Mouse (Mus musculus) ES-Bruce4 (cell line): ENCODE data around the gene Ncapd3.

ENCODE experiments used
- CTCF ChIP-seq: IDR thresholded peaks from one replicate; pipeline ENCODE4 v1.8.1; 2011; ENCODE audit warnings: low read depth, low read length
- POLR2A ChIP-seq: IDR thresholded peaks from one replicate; pipeline ENCODE4 v1.8.1; 2011; ENCODE audit warnings: low read length; ENCODE audit not compliant: insufficient read depth

DNA sequence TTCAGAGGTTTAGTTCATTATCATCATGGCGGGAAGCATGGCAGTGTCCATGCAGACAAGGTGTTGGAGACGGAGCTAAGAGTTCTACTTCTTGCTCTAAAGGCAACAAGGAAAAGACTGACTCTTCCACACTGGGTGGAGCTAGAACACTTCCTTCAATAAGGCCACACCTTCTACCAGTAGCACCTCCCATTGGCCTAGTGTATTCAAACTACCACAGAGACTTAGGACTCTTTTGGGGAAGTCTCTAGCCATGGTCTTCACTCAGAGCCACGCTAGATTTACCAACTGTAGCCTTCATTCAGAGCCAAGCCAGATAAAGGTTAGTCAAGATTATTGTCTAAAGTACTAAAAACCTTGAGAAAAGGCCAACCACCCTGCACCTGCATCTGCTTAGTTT, 32.9 kb upstream of the Ncapd3 start:
- TF ChIP-seq CTCF (no peak), POLR2A (no peak)
